Mouse (Mus musculus) G1E (cell line): Measurements from ENCODE around the gene Rgs7. TPM values are rescaled to one million over a fixed set of nuclear protein-coding genes. Genes with fewer than 3 reads are reported as not detected.

ENCODE experiments used
- ATAC-seq: 2 replicates; pipeline ENCODE4 v1.8.0; 2016; ENCODE audit warnings: mild to moderate bottlenecking; ENCODE audit not compliant: insufficient number of reproducible peaks, poor library complexity, low FRiP score, severe bottlenecking; ENCODE audit errors: extremely low read depth
- DNase-seq: peaks from one replicate; pipeline ENCODE4 v3.0.0; 2012; ENCODE audit warnings: low spot score
- H3K27me3 ChIP-seq: 2 replicates; pipeline ENCODE4 v1.6.1; 2012; ENCODE audit warnings: mild to moderate bottlenecking, low read length, inconsistent platforms; ENCODE audit not compliant: insufficient read depth
- H3K36me3 ChIP-seq: replicated peaks from 2 replicates; pipeline ENCODE3; 2012; ENCODE audit warnings: mild to moderate bottlenecking, inconsistent platforms
- H3K4me1 ChIP-seq: 2 replicates; pipeline ENCODE4 v1.6.1; 2012; ENCODE audit warnings: low read depth, low read length, inconsistent platforms, mixed read lengths; ENCODE audit not compliant: insufficient read depth
- H3K4me3 ChIP-seq: 2 replicates; pipeline ENCODE4 v1.5.1; 2012; ENCODE audit warnings: low read depth, mild to moderate bottlenecking, inconsistent platforms, low read length, moderate library complexity, mixed read lengths
- H3K9me3 ChIP-seq: replicated peaks from 2 replicates; pipeline ENCODE4 v1.6.1; 2012; ENCODE audit warnings: inconsistent platforms
- CTCF ChIP-seq: IDR thresholded peaks from 2 replicates; pipeline ENCODE4 v1.5.1; 2012; ENCODE audit warnings: low read depth, low read length, inconsistent platforms, mixed read lengths
- GATA1 ChIP-seq: IDR thresholded peaks from 2 replicates; pipeline ENCODE4 v1.6.1; 2012; ENCODE audit warnings: borderline replicate concordance, low read length, inconsistent platforms, mixed read lengths
- GATA2 ChIP-seq: IDR thresholded peaks from 2 replicates; pipeline ENCODE4 v1.6.1; 2012; ENCODE audit warnings: low read depth, low read length, inconsistent platforms, borderline replicate concordance
- POLR2AphosphoS5 ChIP-seq: IDR thresholded peaks from 2 replicates; pipeline ENCODE4 v1.6.1; 2012; ENCODE audit warnings: low read depth, low read length, inconsistent platforms; ENCODE audit not compliant: insufficient replicate concordance
- TAL1 ChIP-seq: conservative IDR thresholded peaks from 2 replicates; pipeline ENCODE4 v1.6.1; 2012; ENCODE audit warnings: low read depth, low read length, inconsistent platforms, mixed read lengths
- polyA plus RNA-seq: library from polyadenylated mRNA; stranded (reverse); fragments of >175 nt; gene quantifications from 2 replicates; pipeline ENCODE4 v1.2.3, GENCODE M21; 2012
- total RNA-seq, 2 experiments: library from RNA; stranded (forward) in 1 of 2; stranded (reverse) in 1 of 2; fragments of 200-1000 nt in 1 of 2; fragments of >200 nt in 1 of 2; fragmentation: Nextera tagmentation in 1 of 2; gene quantifications; 2 replicates each; pipeline ENCODE4 v1.2.3; 2014 to 2017

Gene Rgs7
- total and polyA plus RNA-seq, 3 experiments, result 0.05 TPM; not detected in 2

- Histone ChIP-seq H3K27me3 (no peaks in the 10 kb centered on the region), H3K36me3 (no peaks in the 10 kb centered on the region), H3K4me3 (no peak overlapping the region), H3K4me1 (no peaks in the 10 kb centered on the region), H3K9me3 (peaks cover 9% of the 10 kb centered on the region)
- DNase-seq (no peak), ATAC-seq (no peak)
- TF ChIP-seq GATA2 (no peak), GATA1 (no peak), TAL1 (no peak), CTCF (no peak), POLR2AphosphoS5 (no peak)
These were observed 159.1 kb downstream of the Rgs7 start for GRCm38 (mm10) chr1:175333041-175333854.

- H3K4me3 ChIP-seq, result no peak overlapping the region
- no peaks in the 10 kb centered on the region for H3K4me1 ChIP-seq
- no peaks in the 10 kb centered on the region for H3K27me3 ChIP-seq
- ATAC-seq (no peak), DNase-seq (no peak)
- H3K36me3 ChIP-seq, result no peaks in the 10 kb centered on the region
- peaks cover 17% of the 10 kb centered on the region for H3K9me3 ChIP-seq
- TF ChIP-seq GATA1 (no peak), CTCF (no peak), TAL1 (no peak), POLR2AphosphoS5 (no peak), GATA2 (no peak)
These were observed 162.3 kb downstream of the Rgs7 start for GRCm38 (mm10) chr1:175329934-175330471.

- H3K4me1 ChIP-seq, result no peaks in the 10 kb centered on the region
- H3K36me3 ChIP-seq, result no peaks in the 10 kb centered on the region
- ATAC-seq (no peak), DNase-seq (no peak)
- peaks cover 18% of the 10 kb centered on the region for H3K9me3 ChIP-seq
- H3K4me3 ChIP-seq, result no peak overlapping the region
- no peaks in the 10 kb centered on the region for H3K27me3 ChIP-seq
- TF ChIP-seq CTCF, result no peak
- TF ChIP-seq TAL1, result no peak
- no peak for TF ChIP-seq POLR2AphosphoS5
- no peak for TF ChIP-seq GATA1
- no peak for TF ChIP-seq GATA2
These were observed 169.5 kb downstream of the Rgs7 start for GRCm38 (mm10) chr1:175322781-175323180.

- no peak overlapping the region for H3K4me3 ChIP-seq
- no peaks in the 10 kb centered on the region for H3K36me3 ChIP-seq
- H3K9me3 ChIP-seq, result peaks cover 13% of the 10 kb centered on the region
- no peak for ATAC-seq
- no peak for DNase-seq
- TF ChIP-seq POLR2AphosphoS5, result no peak
- TF ChIP-seq GATA1, result no peak
- no peak for TF ChIP-seq TAL1
- no peak for TF ChIP-seq CTCF
- no peak for TF ChIP-seq GATA2
- no peaks in the 10 kb centered on the region for H3K27me3 ChIP-seq
- H3K4me1 ChIP-seq, result no peaks in the 10 kb centered on the region
These were observed 173.1 kb downstream of the Rgs7 start for GRCm38 (mm10) chr1:175319205-175319604.

GRCm38 (mm10) chr1:175317264-175317663 lies 175.0 kb downstream of the Rgs7 start:
- TF ChIP-seq GATA1 (no peak), CTCF (no peak), TAL1 (no peak), GATA2 (no peak), POLR2AphosphoS5 (no peak)

GRCm38 (mm10) chr1:175307604-175308003 lies 184.7 kb downstream of the Rgs7 start:
- Histone ChIP-seq H3K4me1 (no peaks in the 10 kb centered on the region), H3K4me3 (no peak overlapping the region), H3K9me3 (peaks cover 12% of the 10 kb centered on the region), H3K27me3 (no peaks in the 10 kb centered on the region), H3K36me3 (no peaks in the 10 kb centered on the region)
- no peak for TF ChIP-seq GATA1
- ATAC-seq (no peak), DNase-seq (no peak)

More at GRCm38 (mm10) chr1:175317264-175317663, 175.0 kb downstream of the Rgs7 start:
- no peaks in the 10 kb centered on the region for H3K36me3 ChIP-seq
- no peaks in the 10 kb centered on the region for H3K4me1 ChIP-seq
- no peaks in the 10 kb centered on the region for H3K27me3 ChIP-seq
- H3K4me3 ChIP-seq, result no peak overlapping the region
- no peak for DNase-seq
- ATAC-seq, result no peak
- peaks cover 15% of the 10 kb centered on the region for H3K9me3 ChIP-seq
